Mouse (Mus musculus): ENCODE data around the gene Prpf8. TPM values are rescaled to one million over a fixed set of nuclear protein-coding genes. Genes with fewer than 3 reads are reported as not detected.

Gene Prpf8
- 110 and 123 TPM in 2 replicates for polyA plus RNA-seq (2012; rRNA removed)

DNA sequence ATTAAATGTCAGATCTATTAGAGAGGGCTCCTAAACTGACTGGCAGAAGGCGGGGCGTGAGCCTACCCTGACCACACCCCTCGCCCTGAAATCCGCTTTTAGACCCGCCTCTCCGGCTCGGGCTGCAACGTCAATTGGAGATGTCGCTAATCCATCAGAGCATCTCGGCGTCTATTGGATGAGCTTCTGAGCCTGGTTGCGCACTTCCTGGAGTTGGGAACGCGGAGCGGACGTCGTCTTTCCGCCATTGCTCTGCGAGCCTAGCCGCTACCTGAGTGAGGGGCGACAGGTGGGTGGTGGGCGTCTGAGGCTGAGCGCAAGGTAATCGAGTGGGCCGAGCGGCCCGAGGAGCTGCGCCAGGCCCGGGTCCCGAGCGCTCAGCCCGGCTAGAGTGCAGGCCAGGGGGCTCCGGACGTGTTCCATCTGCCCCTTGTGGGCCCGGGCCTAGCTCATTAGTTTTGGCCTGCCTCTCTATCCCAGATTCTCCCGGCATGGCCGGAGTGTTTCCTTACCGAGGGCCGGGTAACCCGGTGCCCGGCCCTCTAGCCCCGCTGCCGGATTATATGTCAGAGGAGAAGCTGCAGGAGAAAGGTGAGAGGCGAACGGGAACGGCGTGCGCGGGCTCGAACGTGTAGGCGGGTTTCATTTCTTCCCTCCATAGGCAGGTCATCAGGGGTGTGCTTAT, at the start of gene Prpf8:
Prpf8 (plus strand) TSS at position 216 of the 685 bp plus-strand sequence.
- peak; percentile 98 to 99 for DNase-seq
- no peaks in the 10 kb centered on the region for H3K27me3 ChIP-seq (ENCODE audit: control insufficient read depth, insufficient read depth, low read length)
- peak within 1 kb of the TSS; percentile 77 for H3K4me3 ChIP-seq (replicated peaks; ENCODE audit: insufficient read depth, low read depth, low read length)
- under 1% methylated on average over 52 of the region's 52 CpGs for WGBS
- TF ChIP-seq POLR2A (IDR thresholded peaks at IDR 0.05; ENCODE audit: borderline replicate concordance, insufficient read depth, low read length) (peak; percentile 79), CTCF (IDR thresholded peaks at IDR 0.05; ENCODE audit: borderline replicate concordance, insufficient read depth, low read depth, low read length) (no peak)
- H3K27ac ChIP-seq (ENCODE audit: insufficient read depth, low read length): peak within 1 kb of the TSS; percentile 91
- peaks cover 4% of the 10 kb centered on the region; the same call in 1 of the 2 replicates for H3K4me1 ChIP-seq (ENCODE audit: control insufficient read depth, insufficient read depth, low read length)

DNA sequence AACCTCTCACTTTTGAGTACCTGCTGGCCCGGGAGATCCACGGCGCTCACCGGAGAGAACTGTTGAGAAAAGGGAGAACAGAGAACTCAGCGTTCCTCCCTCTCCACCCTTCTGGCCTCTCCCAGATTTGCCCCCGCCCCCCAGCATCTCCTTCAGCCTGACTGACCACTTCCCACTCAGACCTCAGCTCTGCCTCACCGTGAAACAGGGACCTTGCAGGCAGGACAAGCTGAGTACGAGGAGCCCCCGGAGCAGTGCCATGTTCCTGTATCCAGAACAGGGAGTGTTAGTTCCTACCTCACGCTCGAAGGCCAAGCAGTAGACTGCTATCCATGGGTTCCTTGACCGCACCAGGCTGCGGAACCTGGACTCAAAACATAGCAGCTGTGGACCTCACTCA, 48.4 kb upstream of the Prpf8 start:
- Histone ChIP-seq H3K27ac (ENCODE audit: insufficient read depth, low read length) (no peak overlapping the region), H3K27me3 (ENCODE audit: control insufficient read depth, insufficient read depth, low read length) (no peaks in the 10 kb centered on the region), H3K4me3 (replicated peaks; ENCODE audit: insufficient read depth, low read depth, low read length) (no peak overlapping the region), H3K4me1 (ENCODE audit: control insufficient read depth, insufficient read depth, low read length) (peaks cover 5% of the 10 kb centered on the region)
- DNase-seq: no peak
- WGBS: 91% methylated on average over 13 of the region's 13 CpGs
- TF ChIP-seq CTCF (IDR thresholded peaks at IDR 0.05; ENCODE audit: borderline replicate concordance, insufficient read depth, low read depth, low read length) (no peak), POLR2A (IDR thresholded peaks at IDR 0.05; ENCODE audit: borderline replicate concordance, insufficient read depth, low read length) (no peak)

DNA sequence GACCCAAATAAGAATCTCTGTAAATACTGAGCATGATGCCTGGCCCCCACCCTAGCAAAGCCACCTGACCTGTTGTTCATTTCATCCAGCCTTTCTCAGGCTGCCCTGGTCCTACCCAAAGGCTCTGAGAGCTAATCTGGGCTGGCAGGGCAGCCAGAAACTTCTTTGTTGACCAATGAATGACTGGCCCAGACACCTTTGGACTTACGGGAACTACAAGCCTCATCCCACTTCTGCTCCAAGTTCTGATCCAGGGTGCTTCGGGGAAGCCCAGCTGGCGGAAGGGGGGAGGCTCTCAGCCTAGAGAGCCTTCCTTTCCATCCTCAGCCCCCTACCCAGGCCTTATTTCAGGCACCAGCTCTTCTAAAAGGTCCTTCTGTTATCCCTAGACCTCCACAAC, 47.8 kb upstream of the Prpf8 start:
- Histone ChIP-seq H3K4me1 (ENCODE audit: control insufficient read depth, insufficient read depth, low read length) (peaks cover 5% of the 10 kb centered on the region), H3K27me3 (ENCODE audit: control insufficient read depth, insufficient read depth, low read length) (no peaks in the 10 kb centered on the region), H3K4me3 (replicated peaks; ENCODE audit: insufficient read depth, low read depth, low read length) (no peak overlapping the region), H3K27ac (ENCODE audit: insufficient read depth, low read length) (no peak overlapping the region)
- WGBS: 79% methylated on average over 3 of the region's 3 CpGs
- no peak for DNase-seq
- no peak for TF ChIP-seq POLR2A (IDR thresholded peaks at IDR 0.05; ENCODE audit: borderline replicate concordance, insufficient read depth, low read length)
- TF ChIP-seq CTCF (IDR thresholded peaks at IDR 0.05; ENCODE audit: borderline replicate concordance, insufficient read depth, low read depth, low read length): no peak

DNA sequence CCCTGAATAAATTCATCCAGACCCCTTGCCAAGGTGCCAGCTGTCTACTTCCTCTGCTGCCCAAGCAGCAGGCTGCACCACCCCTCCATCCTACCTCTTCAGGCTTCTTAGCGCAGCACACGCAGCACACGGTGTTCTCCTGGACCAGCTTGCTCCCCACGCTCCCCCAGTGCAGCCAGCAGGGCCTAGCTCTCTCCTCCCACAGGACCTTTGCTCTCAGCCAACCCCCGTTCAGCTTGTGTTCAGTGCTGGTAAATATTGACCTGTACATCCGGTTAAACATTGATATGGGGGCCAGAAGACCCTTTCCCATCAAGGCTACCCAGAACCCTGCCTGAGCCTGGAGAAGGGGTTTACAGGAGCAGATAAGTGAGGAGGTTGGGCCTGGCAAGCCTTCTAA, 47.3 kb upstream of the Prpf8 start, which contains the start of gene Serpinf2:
Serpinf2 (minus strand) TSS at position 229 of the 400 bp plus-strand sequence.
- Histone ChIP-seq H3K4me3 (replicated peaks; ENCODE audit: insufficient read depth, low read depth, low read length) (no peak within 1 kb of the TSS), H3K27ac (ENCODE audit: insufficient read depth, low read length) (no peak within 1 kb of the TSS), H3K4me1 (ENCODE audit: control insufficient read depth, insufficient read depth, low read length) (peaks cover 5% of the 10 kb centered on the region), H3K27me3 (ENCODE audit: control insufficient read depth, insufficient read depth, low read length) (no peaks in the 10 kb centered on the region)
- WGBS: 42% methylated on average over 6 of the region's 6 CpGs
- TF ChIP-seq CTCF (IDR thresholded peaks at IDR 0.05; ENCODE audit: borderline replicate concordance, insufficient read depth, low read depth, low read length) (no peak), POLR2A (IDR thresholded peaks at IDR 0.05; ENCODE audit: borderline replicate concordance, insufficient read depth, low read length) (no peak)
- DNase-seq: no peak

DNA sequence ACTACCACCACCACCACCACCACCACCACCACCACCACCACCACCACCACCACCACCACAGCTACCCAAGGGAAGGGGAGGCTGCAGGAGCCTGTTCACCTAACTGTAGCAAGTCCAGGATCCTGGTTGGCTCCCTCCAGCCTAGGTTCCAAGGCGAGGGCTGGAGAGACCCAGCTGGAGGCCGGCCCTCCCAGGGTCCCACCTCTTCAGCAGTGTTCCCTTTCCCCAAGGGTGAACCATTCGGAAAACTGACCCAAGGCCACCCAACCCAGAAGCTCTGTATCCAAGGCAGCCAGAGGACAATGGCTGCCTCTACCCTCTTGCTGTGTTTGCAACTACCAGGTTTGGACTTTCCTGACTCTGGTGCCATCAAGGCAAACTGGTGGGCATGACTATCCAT, 46.7 kb upstream of the Prpf8 start:
- Histone ChIP-seq H3K27ac (ENCODE audit: insufficient read depth, low read length) (no peak overlapping the region), H3K4me1 (ENCODE audit: control insufficient read depth, insufficient read depth, low read length) (peaks cover 5% of the 10 kb centered on the region), H3K4me3 (replicated peaks; ENCODE audit: insufficient read depth, low read depth, low read length) (no peak overlapping the region), H3K27me3 (ENCODE audit: control insufficient read depth, insufficient read depth, low read length) (no peaks in the 10 kb centered on the region)
- no peak for TF ChIP-seq CTCF (IDR thresholded peaks at IDR 0.05; ENCODE audit: borderline replicate concordance, insufficient read depth, low read depth, low read length)
- TF ChIP-seq POLR2A (IDR thresholded peaks at IDR 0.05; ENCODE audit: borderline replicate concordance, insufficient read depth, low read length): no peak
- no peak for DNase-seq
- WGBS: 96% methylated on average over 3 of the region's 3 CpGs

DNA sequence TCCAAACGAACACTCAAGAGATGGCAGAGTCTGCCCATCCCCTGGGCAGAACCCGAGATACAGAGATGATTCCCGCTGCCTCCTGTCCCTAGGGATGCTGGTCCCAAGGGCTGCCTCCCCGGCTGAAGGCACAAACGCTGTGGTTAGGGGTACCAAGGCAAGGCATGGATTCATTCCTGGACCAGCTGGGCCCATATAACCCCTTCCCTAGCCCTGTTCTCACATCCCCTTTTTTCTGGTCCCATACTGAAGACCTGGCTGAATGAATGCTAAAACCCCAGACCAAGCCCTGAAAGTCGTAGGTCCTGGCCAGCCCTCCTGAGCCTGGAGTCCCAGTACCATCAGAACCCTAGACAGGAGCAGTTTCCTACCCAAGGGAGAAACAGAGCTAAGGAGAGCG, 45.6 kb upstream of the Prpf8 start:
- Histone ChIP-seq H3K4me1 (ENCODE audit: control insufficient read depth, insufficient read depth, low read length) (peaks cover 5% of the 10 kb centered on the region), H3K27me3 (ENCODE audit: control insufficient read depth, insufficient read depth, low read length) (no peaks in the 10 kb centered on the region), H3K27ac (ENCODE audit: insufficient read depth, low read length) (no peak overlapping the region), H3K4me3 (replicated peaks; ENCODE audit: insufficient read depth, low read depth, low read length) (no peak overlapping the region)
- WGBS: 88% methylated on average over 7 of the region's 7 CpGs
- TF ChIP-seq CTCF (IDR thresholded peaks at IDR 0.05; ENCODE audit: borderline replicate concordance, insufficient read depth, low read depth, low read length) (no peak), POLR2A (IDR thresholded peaks at IDR 0.05; ENCODE audit: borderline replicate concordance, insufficient read depth, low read length) (no peak)
- no peak for DNase-seq

DNA sequence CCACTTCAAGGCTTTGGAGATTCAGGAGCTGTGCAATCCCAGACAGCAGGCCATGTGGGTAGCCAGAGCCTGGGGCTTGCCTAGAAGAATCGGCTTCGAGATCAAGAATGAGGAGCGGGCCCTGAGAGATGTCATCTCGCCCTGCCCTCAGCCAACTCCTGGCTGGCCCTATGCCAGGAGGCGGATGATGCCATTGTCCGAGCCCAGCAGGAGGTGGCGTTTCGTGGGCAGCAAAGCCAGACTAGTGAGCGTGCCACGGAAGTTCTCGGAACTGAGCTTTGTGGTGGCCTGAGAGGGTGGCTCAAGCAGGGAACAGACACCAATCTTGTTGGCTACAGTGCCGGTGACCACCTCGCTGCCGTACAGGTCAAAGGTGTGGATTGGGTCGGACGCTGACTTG, 45.0 kb upstream of the Prpf8 start:
- Histone ChIP-seq H3K27ac (ENCODE audit: insufficient read depth, low read length) (no peak overlapping the region), H3K4me3 (replicated peaks; ENCODE audit: insufficient read depth, low read depth, low read length) (no peak overlapping the region), H3K4me1 (ENCODE audit: control insufficient read depth, insufficient read depth, low read length) (peaks cover 5% of the 10 kb centered on the region), H3K27me3 (ENCODE audit: control insufficient read depth, insufficient read depth, low read length) (no peaks in the 10 kb centered on the region)
- TF ChIP-seq CTCF (IDR thresholded peaks at IDR 0.05; ENCODE audit: borderline replicate concordance, insufficient read depth, low read depth, low read length): no peak
- no peak for TF ChIP-seq POLR2A (IDR thresholded peaks at IDR 0.05; ENCODE audit: borderline replicate concordance, insufficient read depth, low read length)
- WGBS: 15% methylated on average over 16 of the region's 16 CpGs
- DNase-seq: peak; percentile 51 to 58

DNA sequence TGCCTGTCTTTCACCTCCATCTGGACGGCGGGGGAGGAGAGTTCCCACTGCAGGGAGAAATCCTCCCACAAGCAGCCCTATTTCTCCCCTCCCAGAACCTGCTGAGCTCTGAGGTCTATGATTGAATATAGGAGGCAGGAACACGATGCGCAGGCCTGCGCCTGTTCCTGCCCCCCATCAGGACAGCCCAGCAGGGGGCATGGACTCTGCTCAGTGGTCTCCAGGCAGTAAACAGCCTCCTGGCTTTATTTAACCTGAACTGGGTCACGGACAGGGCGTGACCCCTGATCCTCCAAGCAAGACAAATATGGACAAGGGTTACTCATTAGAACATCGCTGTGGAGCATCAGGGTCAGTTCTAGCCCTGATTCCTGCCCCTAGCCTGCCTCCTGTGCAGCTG, 42.9 kb upstream of the Prpf8 start:
- Histone ChIP-seq H3K4me3 (replicated peaks; ENCODE audit: insufficient read depth, low read depth, low read length) (no peak overlapping the region), H3K27me3 (ENCODE audit: control insufficient read depth, insufficient read depth, low read length) (no peaks in the 10 kb centered on the region), H3K27ac (ENCODE audit: insufficient read depth, low read length) (no peak overlapping the region), H3K4me1 (ENCODE audit: control insufficient read depth, insufficient read depth, low read length) (peaks cover 5% of the 10 kb centered on the region)
- TF ChIP-seq POLR2A (IDR thresholded peaks at IDR 0.05; ENCODE audit: borderline replicate concordance, insufficient read depth, low read length) (no peak), CTCF (IDR thresholded peaks at IDR 0.05; ENCODE audit: borderline replicate concordance, insufficient read depth, low read depth, low read length) (no peak)
- DNase-seq: no peak
- 72% methylated on average over 8 of the region's 8 CpGs for WGBS
